Mouse (Mus musculus): ENCODE data around the gene Itpkb.

GRCm38 (mm10) chr1:180383884-180384283 lies 53.6 kb downstream of the Itpkb start:
- TF ChIP-seq CTCF (IDR thresholded peaks at IDR 0.05; ENCODE audit: low read depth, low read length) (no peak), EP300 (IDR thresholded peaks at IDR 0.05; ENCODE audit: insufficient read depth, low read depth, low read length) (no peak), POLR2A (IDR thresholded peaks at IDR 0.05; ENCODE audit: insufficient read depth, low read length) (no peak)
